Mouse (Mus musculus) cerebellum, postnatal 36 days (tissue): ENCODE data around the gene Nt5c3.
"Not testable (repeated sequence)": the region's sequence is repeated elsewhere in the genome, so short reads cannot be mapped to it uniquely, and the experiment has no call there.

Source experiments
- DNase-seq, 2 experiments: peaks; one replicate each; pipeline ENCODE4 v3.0.0; 2021 to 2022; ENCODE audit warnings: mixed read lengths in 2 of 2

The Nt5c3 gene

GRCm38 (mm10) chr6:56903831-56904230 lies 19.9 kb downstream of the Nt5c3 start:
- no peak for DNase-seq

DNA sequence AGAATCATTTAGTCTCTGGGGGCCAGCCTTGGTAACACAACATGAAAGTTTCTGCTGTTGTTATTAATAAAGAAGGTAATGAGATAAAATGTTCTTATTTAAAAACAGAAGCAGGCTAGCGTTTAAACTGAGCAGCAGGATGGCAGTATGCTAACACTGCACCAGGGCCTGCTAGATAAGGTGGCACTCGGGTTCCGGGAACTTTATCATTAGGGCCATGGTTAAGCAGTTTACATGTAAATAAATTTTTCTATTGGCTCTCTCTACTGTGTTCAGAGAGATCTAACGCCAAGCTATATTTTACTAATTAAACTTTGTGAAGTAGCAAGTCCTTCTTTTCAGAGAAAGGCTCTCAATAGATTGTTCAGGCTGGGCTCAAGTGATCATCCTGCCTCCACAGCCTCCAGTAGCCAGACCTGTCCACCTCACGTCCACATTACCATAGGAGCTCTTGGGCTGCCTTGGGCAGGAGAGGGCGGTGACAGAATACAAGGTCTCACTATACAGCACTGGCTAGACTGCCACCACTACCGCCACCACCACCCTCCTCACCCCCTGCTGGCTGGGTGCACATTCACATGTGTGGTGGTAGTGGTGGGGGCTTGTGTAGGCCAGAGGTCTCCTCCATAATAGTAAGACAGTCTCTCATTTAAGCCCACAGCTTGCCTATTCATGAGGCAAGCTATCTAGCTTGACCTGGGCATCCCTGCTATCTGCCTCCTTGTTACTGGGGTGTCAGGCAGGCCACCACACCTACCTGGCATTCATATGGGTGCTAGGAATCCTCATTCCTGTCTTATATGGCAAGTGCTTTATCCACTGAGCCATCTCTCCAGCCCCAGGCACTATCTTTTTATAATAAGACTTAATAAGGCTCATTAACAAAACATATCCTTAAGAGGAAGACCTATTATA lies 20.9 kb downstream of the Nt5c3 start:
- DNase-seq: no peak

- no peak for DNase-seq
Observed at GRCm38 (mm10) chr6:56901824-56902386, 21.8 kb downstream of the Nt5c3 start.

DNA sequence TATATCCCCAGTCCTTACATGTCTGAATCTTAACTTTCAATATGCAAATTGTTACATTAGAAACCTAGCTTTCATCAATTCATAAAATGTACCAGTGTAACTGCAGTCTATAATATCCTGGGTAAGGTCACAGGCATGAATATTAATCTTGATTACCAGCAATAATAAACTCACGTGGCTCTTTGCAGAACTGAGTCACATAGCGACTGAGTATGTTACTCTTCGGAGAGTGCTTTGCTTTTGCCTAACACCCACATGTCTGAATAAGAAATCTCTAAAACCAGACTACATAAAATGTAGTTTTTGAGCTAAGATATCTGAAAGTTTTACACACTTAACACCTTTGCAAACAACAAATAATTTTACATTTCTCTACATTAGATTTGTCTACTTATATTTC lies 22.4 kb downstream of the Nt5c3 start:
- DNase-seq: no peak

GRCm38 (mm10) chr6:56899601-56900000 lies 24.1 kb downstream of the Nt5c3 start:
- no peak for DNase-seq

DNA sequence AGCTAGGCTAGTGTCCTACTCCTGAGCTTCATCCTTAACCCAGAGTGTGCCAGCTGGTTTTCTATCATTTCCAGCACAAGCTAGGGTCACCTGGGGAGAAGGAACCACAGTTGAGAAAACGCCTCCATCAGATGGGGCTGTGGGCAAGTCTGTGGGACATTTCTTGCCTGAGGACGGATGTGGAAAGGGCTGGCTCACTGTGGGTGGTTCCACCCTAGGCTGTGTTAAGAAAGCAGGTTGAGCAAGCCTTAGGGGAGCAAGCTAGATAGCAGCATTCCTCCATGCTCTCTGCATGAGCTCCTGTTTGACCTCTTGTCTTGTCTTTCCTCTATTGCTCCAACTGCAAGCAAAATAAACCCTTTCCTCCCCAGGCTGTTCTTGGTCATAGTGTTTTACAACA lies 33.0 kb downstream of the Nt5c3 start:
- DNase-seq: no peak

DNA sequence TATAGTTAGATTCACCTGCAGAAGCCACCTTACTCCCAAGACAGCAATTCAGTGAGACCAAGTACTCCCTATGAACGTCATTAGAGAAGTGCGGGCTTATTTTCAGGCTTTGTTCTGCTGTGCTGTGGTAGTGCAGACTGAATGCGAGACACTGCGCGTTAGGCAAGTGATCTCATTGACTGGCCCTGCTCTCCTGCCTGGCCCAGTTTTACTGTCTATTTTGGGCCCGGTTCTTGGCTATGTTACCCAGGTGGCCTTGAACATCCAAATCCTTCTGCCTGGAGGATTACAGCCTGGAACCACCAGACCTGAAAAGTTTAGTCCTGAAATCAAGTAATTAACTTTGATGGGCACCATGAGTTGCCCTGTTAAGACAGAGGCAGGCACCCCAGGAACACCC lies 35.2 kb downstream of the Nt5c3 start:
- DNase-seq: peak; percentile 17 to 37

DNA sequence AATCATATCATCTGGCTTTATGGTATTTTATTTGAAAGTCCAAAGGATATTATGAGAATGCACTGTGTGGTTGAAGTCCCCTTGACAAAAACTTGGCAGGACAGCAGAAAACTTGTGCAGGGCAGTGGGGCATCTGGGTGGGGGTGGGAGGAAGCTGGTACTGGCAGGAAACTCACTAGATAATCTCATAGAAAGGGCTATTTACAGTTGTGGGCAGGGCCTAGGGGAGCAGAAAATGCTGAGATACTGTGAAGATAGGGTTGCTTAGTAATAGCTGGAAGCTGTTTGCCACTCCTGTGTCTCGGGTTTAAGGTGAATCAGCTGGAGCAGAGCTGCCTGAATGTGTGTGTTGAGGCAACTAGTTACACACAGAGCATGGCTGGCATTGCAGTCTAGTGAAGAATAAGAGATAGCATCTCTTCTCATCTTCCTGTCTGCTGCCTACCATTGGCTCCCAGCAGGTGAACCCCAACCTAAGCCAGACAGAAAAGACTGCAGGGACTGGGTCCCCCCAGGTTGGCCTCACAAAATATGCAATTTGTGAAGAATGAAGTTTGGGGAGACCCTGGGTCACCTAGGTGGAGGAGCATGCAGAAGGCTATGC lies 44.3 kb downstream of the Nt5c3 start:
- no peak for DNase-seq

GRCm38 (mm10) chr6:56877985-56878384 lies 45.7 kb downstream of the Nt5c3 start:
- DNase-seq: no peak

DNA sequence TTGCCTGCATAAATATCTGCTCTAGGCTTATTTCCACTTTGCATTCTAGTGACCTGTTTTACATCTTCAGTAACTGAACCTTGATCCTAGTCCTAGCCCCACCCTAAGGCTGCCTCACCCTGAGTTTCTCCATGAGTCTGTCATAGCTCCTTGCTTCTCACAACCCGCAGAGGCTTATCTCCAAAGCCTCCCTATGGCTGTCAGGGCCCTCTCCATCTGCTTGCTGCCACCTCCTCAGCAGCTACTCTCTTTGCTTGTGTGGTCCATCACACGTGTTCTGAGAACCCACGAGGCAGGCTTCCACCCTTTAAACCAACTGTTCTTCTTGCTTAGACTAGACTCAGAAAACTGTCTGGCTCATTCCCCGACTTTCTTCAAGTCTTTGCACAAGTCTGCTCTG lies 46.9 kb downstream of the Nt5c3 start:
- no peak for DNase-seq

GRCm38 (mm10) chr6:56870027-56870426 lies 53.7 kb downstream of the Nt5c3 start:
- DNase-seq: no peak

DNA sequence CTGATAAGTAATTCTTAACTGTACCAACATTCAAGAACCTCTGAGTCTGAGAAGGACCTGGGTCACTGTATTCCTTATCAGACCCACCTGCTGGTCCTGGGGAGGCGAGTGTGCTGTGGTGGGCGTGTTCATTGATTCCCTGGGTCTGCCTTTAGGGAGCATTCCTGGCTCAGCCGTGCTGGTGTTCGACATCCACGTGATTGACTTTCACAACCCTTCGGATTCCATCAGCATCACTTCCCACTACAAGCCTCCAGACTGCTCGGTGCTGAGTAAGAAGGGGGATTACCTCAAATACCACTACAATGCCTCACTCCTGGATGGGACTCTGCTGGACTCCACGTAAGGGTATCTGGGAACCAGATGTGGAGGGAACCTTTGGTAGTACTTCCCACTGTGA lies 55.2 kb downstream of the Nt5c3 start:
- DNase-seq: no peak

DNA sequence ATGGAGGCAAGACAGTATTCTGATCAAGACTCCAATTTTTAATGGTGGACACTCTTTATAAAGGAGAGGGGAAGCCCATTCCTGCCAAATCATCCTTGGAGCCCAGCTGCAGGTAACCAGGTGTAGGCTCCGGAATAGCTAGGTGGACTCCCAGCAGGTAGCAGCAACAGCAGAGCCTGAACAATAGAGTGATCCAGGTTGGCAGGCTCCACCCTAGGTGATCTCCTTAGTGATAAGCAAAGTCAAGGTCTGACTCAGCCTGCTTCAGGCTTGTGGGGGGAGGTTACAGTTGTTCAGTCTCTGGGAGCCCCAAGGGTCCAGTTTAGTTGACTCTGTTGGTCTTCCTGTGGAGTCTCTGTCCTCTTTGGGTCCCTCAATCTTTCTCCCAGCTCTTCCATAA lies 56.8 kb downstream of the Nt5c3 start:
- DNase-seq: not testable (repeated sequence)

- no peak for DNase-seq
Observed at GRCm38 (mm10) chr6:56860205-56860848, 63.4 kb downstream of the Nt5c3 start.

- no peak for DNase-seq
Observed at GRCm38 (mm10) chr6:56856748-56857147, 67.0 kb downstream of the Nt5c3 start.

- no peak for DNase-seq
Observed at GRCm38 (mm10) chr6:56854803-56855202, 68.9 kb downstream of the Nt5c3 start.

- DNase-seq: no peak
Observed at GRCm38 (mm10) chr6:56850315-56850714, 73.4 kb downstream of the Nt5c3 start.

DNA sequence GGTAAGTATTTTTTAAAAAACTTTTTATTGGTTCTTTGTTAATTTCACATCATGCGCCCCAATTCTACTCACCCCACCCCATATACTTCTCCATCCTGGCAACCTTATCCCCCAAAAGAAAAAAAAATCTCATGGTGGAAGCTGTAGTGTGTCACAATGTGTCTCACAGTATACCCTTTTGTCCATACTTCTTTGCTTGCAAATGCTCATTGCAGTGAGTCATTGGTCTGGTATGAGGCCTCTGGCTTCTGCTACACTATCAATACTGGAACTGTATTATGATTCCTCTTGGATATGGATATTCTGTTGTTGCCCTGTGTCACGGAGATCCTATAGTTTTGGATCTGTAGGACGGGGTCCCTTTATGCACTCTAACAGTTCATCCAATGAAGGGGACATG lies 74.8 kb downstream of the Nt5c3 start:
- DNase-seq: no peak

- DNase-seq: no peak
Observed at GRCm38 (mm10) chr6:56844365-56844764, 79.4 kb downstream of the Nt5c3 start.

GRCm38 (mm10) chr6:56843229-56843628 lies 80.5 kb downstream of the Nt5c3 start:
- DNase-seq: no peak

GRCm38 (mm10) chr6:56837621-56838020 lies 86.1 kb downstream of the Nt5c3 start:
- DNase-seq: no peak

DNA sequence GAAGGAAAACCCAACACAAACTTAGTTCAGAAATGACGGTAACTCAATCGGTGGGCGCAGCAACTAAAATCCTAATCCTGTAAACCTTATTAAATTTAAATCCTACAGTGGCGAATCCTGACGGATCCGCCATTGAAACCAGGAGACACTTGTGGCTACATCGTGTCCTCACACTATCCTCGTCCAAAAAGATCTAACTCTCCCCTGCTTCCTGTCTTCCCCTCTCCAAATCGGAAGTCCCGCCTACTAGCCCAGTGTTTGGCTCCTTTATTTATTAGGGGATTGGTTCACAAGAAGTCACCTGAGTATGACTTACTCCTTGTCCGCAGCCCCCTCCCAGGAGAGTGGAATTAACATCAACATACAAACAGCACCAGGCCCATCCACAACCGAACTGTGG lies 86.6 kb downstream of the Nt5c3 start:
- DNase-seq: no peak

DNA sequence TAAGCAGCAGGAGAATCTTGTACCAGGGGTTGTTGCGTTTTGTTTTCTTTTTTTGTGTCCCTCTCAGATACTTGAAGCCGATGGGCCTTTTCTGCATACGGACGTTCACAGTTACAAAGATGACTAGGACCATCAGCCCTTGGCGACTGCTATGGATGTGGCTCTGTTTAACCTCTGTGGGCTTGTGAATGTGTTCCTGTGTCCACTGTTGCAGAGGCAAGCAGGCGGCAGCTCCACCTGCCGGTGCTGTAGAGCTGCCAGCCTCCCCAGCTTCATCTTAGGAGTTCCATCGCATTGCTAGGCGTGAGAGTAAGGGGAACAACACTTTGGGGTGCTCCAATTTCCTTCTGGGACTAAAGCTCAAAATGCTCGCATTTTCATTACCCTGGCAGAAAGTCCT lies 88.2 kb downstream of the Nt5c3 start:
- DNase-seq: no peak

GRCm38 (mm10) chr6:56834769-56835168 lies 89.0 kb downstream of the Nt5c3 start:
- DNase-seq: no peak
